Mouse (Mus musculus) ovary, postnatal 36 days (tissue): ENCODE data around the gene Tcerg1l.

Source experiments
- DNase-seq: peaks from one replicate; pipeline ENCODE4 v3.0.0; 2022; ENCODE audit warnings: low spot score, mixed read lengths

The Tcerg1l gene

DNA sequence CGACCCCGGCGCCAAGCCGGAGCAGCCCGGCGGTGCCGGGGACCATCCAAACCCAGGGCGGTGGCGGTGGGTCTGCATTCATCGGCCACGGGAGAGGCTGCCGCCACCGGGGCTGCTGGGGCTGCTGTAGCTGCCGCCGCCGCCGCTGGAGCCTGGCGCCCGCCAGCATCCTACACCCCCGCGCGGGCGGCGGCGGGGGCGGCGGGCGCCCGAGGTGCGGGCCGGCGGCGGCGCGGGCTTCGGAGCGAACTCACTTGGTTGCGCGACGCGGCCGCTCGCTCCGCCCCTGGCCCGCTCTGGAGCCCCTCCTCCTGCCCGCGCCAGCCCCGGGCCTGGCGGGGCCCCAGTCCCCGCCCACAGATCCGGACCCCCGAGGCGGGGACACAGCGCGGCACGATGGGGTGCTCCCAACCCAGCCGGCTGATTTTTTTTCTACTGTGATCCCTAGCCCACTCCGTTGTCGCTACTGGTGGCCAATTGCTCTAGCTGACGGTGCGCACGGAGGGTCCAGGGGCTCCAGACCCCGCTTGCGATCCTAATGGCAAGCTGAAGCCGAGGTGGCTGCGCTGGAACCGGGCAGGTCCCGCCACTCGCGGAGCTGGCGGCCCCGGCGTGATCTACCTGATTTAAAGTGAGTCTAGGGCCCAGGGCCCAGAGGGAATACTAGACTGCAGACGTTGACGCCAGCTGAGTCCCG, at the start of gene Tcerg1l:
Tcerg1l (minus strand) TSS at position 246 of the 697 bp plus-strand sequence.
- DNase-seq, result no peak

DNA sequence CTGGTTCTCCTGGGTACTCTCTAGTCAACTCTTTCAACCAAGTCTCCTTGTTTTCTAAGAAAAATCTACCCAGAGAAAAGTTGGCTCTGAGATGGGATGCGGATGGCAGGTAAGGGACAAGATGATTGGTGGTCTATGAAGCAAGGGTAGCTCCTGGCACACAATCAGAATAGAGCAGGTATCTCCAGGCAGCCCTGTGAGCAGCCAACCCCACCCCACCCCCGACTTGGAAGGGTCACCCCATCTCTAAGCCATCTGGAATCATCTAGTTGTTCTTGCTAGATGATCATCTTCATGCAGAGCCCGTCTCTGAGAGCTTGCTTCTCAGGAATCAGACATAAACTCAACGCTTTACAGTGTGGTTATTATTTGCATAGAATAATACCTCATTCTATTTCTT, 44.6 kb upstream of the Tcerg1l start:
- DNase-seq, result no peak

DNA sequence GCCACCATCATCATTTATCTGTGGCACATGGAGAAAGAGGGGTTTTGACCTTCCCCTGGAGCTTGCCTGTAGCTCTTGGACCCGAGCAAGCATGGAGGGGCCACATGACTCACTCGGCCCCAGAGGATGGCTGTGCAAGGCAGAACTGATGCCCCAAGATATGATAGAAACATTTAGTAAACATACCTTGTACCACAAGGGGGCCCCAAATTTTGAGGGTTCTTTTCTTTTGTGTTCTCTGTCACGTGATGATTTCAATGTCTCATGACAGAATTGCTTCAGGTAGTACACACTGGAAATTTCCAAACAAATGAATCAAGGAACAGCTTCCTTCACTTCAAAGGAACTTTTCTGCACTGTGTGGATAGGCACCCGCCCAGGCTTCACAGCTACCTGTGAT, 35.0 kb upstream of the Tcerg1l start:
- no peak for DNase-seq

DNA sequence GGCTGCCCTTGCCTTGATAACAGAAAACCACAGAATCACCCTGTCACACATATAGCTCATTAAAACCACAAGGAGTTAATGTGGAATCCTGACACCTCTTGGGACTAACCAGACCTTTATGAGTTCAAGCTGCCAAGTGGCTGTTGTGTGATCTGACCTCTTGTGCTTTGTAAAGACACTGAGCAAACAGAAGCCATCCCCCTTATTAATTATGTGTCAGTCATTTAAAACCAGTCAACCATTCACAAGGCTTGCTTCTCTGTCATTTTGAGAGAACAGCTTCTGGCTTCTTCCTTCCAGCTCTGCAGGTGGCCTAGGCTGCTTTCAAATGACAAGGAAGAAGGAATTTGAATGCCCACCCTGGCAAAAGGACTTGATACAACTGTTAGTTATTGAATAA, 33.9 kb upstream of the Tcerg1l start:
- DNase-seq, result no peak

DNA sequence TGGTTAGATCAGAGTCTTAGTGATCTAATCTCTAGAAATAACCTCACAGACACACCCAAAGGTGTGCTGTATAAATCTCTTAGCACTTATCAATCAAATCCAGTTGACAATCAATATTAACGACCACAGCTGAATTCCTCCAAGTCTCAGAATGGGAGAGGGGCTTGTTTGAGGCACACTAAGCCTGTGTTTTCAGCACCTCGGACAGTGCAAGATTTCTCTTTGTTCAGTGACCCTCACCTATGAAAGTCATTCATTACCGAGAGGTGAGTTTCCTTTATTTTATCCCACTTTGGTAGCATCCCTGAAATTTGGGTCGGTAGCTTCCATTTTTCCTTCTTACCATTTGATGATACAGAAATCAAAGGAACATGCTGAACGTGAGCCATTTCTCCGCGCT, 32.4 kb upstream of the Tcerg1l start:
- no peak for DNase-seq

DNA sequence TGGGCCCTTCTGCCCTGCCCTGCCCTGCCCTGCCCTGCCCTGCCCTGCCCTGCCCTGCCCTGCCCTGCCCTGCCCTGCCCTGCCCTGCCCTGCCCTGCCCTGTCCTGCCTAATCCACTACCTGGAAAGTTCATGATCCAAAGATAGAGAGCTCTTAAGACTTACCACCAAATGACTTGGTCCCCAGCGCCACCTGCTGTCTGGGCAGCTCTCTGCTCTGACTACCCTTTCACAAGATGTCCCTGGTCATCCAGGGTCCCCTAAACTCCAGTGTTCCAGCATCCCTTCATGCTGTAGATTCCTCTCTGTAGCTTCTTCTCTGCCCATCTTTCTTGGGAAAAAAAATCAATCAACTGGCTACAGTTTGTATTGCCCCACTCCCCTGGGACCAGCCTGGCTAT, 31.3 kb upstream of the Tcerg1l start:
- peak; percentile 11 for DNase-seq

DNA sequence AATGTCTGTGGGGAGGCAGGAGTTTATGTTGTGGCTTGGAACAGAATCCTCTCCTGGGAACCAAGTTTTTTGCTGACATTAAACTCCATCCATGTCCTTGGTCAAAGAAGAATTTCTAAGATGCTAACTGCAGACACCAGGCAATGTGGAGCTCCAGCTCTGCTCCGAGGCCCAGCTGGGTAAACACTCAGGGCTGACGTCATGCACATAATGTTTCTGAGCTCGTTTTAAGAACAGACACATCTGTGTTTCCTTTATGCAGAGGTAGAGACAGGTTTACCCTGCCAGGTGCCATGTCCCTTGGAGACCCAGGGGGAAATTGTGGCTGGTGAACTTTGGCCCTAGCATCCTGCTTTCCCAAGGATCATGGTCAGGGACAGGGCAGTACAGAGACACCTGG, 29.9 kb upstream of the Tcerg1l start:
- DNase-seq, result no peak

DNA sequence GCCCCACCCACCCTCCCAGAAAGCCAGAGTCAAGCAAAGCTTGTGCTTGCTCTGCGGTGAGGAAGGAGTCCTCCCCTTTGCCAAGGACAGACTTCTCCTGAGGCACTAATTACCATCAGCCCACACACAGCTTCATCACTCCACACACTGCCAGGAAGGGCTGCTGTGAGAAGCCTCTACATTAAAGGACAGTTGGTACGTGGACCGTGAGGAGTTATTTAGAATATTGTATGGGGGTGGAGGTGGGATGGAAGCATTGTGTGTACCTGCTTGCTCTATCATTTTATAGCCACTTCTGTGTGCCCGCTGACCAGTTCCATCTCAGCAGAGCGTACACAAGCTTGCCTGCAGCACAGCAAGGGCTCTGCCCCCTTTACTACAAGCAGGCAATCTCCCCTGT, 16.0 kb upstream of the Tcerg1l start:
- DNase-seq, result no peak

DNA sequence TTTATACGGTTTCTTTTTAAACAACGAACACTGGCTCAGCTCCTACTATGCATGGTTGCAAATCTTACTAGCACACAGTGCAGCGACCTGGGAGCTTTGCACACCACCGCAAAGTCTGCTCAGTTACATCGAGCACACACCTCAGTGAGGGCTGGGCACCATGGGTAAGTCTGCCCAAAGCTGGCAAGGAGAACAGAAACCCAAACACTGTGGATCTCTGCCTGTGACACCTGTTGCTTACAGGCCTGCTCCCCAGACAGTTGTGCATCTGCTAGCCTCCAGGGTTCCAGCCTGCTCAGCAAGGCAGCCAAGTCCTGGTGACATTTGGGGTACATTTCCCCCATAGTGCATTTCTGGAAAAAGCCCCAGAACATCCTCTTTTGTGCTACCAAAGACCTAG, 4.1 kb upstream of the Tcerg1l start:
- no peak for DNase-seq

DNA sequence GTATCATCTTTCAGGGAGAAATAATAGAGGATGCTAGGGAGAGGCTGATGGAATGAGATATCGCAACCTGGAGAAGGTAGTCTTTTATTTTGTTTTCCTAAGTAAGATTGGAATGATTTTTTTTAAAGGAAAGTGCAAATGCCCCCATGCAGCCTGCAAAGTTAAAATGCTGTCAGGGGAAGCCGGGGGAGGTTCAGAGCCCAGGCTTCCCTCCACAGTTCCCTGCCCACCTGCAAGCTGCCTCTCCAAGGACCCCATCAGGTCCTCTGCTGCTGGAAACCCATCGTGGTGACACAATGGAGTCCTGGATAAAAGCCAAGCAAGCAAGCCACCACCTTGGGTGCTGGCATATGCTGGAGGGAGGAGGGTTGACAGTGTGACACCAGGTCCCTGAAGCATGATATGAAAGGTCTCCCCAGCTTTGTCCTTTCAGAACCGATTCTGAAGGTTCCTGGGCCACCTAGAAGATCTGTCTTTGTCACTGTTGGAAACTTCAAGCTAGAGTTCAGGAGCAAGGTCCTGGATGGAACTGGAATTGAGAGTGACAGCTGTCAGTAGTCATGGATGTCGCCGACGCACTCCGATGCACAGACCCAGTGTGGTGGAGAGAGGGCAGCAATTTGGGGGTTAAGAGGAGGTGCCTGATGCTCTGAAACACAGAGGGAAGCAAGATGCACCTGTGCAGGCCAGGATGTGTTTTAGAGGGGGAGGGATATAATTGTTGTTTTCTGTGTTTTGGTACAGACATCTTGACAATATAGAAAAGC, 3.2 kb upstream of the Tcerg1l start:
- DNase-seq, result no peak

DNA sequence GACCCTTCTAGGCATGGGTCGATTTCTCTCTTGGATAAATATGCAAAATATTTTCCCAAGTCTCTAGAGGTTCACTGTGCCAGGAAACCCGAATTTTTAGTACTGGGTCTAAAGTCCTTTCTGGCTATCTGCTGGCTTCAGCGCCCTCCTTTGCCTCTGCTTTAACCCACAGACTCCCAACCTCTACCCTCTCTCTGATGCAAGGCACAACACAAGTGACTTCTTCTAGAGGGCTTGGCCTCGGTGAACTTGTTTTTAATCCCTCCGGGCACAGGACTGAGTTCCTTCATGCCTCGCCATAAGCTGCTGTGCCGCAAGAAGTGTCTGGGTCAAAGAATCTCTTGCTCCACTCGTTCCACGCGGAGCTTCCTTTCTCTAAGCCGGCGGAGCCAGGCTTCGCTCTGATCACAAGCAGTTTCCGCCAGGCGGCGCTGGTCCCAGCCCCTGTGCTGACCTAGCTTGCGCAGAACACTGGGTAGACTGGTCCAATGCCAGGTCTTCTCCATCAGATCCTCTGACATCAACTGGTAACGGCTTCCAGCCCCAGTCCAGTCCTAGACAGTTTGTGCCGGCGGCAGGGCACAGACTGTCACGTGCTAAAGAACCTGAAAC, 758 bp upstream of the Tcerg1l start:
- DNase-seq, result peak; percentile 8

DNA sequence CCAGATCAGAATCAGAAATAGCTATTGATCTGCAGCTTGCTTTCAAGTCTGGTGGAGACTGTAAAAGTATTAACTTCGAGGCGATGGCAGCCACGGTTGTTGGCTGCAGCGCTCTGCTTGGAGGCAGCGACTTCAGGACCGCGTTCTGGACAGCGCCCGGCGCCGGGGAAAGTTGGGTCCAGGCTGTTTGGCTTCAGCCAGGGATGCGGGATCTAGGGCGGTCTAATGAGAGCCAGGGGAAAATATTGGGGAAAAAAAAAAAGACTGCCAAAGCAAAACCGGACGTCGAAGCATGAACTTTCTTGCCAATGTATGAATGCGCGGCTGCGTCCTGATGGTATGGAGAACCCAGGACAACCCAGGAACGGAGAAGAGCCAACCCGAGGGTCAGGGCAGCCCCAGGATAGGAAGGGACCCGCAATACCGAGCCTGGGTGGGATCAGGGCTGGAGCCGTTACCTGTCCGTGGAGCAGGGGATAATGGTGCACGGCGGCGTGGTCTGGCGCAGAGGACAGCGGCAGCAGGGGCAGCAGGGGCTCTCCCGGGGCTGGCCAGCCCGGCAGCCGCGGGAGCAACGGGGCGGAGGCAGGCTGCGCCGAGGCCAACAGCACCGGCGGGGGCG, 556 bp downstream of the Tcerg1l start:
- peak; percentile 41 for DNase-seq

DNA sequence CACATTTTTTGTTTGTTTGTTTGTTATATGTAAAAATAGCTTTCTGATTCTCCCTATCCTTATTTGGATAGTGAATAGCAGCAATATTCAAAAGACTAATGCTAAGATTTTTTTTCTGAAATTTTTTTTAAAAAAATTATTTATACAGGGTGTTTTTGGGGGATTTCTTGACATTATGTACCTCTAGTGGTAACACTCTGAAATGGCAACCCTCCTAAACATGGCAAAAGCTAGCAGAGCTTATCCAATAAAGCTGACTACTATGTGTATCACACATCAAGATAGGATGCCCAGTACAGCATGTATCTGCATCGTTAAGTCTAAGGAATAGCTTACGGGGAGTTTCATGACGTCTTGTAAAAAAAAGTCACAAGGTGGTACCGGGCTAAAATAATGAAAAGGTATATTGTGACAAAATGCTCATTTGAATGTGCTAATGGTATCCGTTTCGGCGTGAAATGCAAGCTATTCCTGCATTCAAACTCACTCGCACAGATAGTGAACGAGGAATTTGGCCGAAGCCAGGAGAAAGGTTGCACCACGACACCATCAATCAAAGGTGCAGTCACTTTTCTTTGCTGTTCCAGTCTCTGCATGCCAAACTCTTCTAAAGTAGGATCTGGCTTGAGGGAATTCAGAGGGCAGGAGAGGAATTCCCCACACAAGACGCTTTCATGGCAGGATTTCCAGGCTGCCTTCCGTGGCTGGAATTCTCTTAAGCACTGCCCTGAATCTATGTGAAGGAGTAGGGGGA, 1.2 kb downstream of the Tcerg1l start:
- DNase-seq, result no peak

DNA sequence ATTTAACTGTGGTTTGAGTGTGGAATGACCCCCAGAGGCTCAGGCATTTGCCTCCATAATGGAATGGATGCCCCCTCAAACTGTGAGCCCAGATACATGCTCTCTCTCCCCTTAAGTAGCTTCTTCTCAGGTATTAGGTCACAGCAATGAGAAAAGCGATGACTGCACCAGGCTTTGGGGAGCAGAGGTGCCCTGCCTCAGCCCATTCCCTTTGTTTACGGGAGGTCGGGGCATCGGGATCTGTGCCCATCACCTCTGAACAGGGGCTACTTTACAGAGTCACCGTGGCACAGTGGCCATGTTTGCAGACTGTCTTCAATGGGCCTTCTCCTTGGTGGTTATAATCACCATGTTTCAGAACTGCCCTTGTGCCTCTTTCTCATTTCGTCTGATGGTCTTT, 7.6 kb downstream of the Tcerg1l start:
- no peak for DNase-seq

DNA sequence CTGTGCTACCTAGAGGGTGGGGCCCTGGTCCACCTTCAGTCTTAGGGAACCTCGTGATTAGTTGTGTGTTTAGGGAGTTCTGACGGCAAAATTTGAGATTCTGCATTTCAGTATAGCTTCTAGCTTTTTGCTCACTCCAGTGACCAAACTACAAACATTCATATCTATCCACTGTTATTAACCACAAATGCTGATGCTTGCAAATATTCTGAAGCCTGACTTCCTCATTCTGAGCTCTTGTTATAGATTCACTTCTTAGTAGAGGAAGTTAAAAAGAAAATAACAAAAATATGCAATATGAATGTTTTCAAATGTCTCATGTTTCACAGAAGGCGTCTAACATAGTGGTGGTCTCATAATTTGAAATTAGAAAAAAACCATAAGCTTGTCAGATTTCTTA, 8.5 kb downstream of the Tcerg1l start:
- DNase-seq, result no peak

DNA sequence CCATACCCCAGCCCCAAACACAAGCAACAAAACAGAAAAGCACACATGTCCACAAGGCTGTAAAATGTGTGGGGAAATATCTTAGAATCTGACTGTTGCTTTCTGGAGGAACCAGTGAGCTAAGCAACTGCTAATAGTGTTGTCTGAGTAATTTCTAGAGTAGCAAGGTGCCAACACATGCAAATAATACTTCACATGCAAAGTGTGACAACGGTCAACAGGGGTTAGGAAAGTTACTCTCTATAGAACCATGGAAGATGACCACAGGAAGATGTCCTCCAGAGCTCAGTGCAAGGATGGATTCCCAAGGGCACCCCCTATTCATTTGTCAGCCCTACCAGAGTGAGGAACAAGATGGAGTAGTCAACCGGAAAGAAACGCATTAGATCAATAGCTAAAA, 18.3 kb downstream of the Tcerg1l start:
- DNase-seq, result no peak

DNA sequence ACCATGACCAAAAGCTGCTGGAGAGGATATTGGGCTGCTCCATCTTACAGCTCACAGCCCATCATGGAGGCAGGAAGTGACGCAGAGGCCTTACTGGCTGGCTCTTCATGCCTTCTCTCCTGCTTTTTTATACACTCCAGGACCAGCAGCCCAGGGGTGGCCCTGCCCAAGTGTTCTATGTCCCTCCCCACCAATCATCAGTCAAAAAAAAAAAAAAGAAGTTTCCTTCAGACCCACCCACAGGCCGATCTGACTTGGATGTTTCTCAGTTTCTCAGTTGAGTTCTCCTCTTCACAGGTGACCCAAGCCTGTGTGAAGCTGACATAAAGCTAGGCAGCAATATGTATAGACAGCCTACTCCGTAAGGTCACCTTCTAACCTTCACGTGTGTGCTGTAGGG, 19.0 kb downstream of the Tcerg1l start:
- DNase-seq, result no peak

DNA sequence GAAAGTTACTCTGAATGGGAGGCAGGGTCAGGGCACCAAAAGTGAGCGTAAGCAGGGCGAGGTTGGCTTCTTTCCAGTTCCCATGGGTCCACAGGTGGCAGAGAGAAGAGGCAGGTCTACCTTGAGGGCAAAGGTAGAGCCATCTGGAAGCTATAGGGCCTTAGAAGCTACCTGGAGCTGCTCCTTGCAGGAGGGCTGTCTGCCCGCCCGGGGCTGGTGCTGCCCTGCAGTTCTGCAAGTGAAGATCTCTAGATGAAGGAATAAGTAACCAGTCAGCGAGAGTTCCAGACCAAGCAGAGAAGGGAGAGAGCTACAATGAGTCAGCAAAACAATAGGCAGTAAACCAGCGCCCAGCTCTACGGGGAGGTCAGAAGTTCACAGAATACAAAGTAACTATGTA, 22.0 kb downstream of the Tcerg1l start:
- no peak for DNase-seq

DNA sequence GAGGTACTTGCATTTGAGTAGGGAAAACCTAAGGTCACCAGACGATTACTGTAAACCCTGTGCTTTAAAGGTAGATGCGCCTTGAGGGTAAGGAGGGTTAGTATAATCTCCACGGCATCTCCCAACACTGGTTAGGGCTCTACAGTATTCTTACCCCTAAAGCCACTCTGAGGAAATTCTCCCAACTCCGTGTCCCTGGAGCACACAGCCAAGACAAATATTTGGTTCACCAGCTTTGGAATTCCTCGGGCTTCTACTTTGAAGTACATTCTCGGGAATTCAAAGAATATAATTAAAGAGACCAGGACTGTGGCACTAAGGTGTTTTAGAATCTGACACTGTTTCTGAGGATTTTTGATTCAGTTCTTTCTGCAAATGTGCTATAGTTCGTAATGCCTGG, 23.2 kb downstream of the Tcerg1l start:
- no peak for DNase-seq

DNA sequence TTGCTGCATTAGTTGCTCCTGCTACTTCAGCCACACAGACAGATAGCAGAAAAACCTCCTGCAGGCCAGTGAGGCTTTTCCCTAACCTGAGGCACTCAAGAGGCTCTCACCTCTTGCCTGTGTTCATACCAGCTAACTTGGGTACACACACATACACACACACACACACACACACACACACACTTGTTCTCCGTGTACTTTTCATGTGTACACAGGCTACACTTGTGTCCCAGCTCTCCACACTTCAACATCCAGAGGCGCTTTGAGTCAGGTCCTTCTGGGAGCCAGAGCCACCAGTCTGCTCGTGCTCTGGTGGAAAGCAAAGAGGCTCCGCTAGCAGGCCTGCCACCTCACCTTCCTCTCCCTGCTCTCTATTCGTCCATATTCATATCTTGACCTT, 24.0 kb downstream of the Tcerg1l start:
- no peak for DNase-seq

DNA sequence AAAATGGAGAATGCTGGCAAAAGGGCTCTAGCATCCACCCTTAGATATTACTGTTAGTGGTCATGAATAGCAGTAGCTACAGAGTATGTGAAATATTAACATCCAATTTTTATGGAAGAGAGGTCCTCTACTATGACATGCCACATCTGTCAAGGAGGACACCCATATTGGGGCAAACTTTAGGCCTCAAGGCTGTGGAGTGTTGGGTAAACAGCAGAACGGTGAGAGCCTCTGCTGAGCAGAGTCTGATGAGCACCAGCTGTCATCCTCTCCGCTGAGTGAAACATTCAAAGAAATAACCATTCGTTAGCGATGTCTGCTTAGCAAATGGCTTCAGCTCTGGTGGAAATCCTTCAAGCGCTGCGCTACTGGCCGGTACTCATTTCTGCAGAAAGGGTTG, 30.0 kb downstream of the Tcerg1l start:
- no peak for DNase-seq

DNA sequence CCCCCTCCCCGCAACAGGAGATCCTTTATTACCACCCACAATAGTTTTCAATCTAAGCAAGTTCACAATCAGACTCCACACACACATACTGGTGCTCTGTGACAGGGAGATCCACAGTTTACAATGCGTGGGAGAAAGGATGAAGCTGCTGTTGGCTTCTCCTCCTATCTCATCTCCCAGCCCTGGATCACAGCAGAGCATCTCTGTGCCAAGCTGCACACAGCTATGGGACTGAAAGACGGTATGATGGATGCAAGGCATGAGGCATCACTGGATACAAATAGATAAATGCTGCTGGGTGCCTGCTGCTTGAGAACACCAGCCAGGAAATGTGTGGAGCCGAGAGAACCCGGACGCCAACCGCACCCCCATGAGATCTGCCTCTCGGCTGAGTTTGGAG, 32.0 kb downstream of the Tcerg1l start:
- no peak for DNase-seq
